Mouse (Mus musculus) frontal cortex, postnatal 10 days (tissue): ENCODE results near the gene Mab21l1.

Experiments used
- DNase-seq, 2 experiments: peaks; one replicate each; pipeline ENCODE4 v3.0.0; 2022; ENCODE audit warnings: low spot score in 2 of 2, mixed read lengths in 1 of 2

The Mab21l1 gene

GRCm38 (mm10) chr3:55782056-55782687 lies at the start of gene Mab21l1:
TSS of gene Mab21l1 (plus strand) at chr3:55782510.
- DNase-seq: no peak

GRCm38 (mm10) chr3:55733665-55734064 lies 48.6 kb upstream of the Mab21l1 start:
- no peak for DNase-seq

GRCm38 (mm10) chr3:55741428-55741827 lies 40.9 kb upstream of the Mab21l1 start:
- no peak for DNase-seq

- DNase-seq: no peak
Measured at GRCm38 (mm10) chr3:55742218-55742617, 40.1 kb upstream of the Mab21l1 start.

GRCm38 (mm10) chr3:55742654-55743053 lies 39.7 kb upstream of the Mab21l1 start:
- DNase-seq: no peak

- DNase-seq: no peak
Measured at GRCm38 (mm10) chr3:55743885-55744284, 38.4 kb upstream of the Mab21l1 start.

GRCm38 (mm10) chr3:55750445-55751065 lies 31.8 kb upstream of the Mab21l1 start:
- DNase-seq: no peak

- no peak for DNase-seq
Measured at GRCm38 (mm10) chr3:55751363-55751762, 30.9 kb upstream of the Mab21l1 start.

GRCm38 (mm10) chr3:55752558-55752957 lies 29.8 kb upstream of the Mab21l1 start:
- no peak for DNase-seq

GRCm38 (mm10) chr3:55753872-55754271 lies 28.4 kb upstream of the Mab21l1 start:
- DNase-seq: no peak

GRCm38 (mm10) chr3:55754981-55755608 lies 27.2 kb upstream of the Mab21l1 start:
- no peak for DNase-seq

- DNase-seq: no peak
Measured at GRCm38 (mm10) chr3:55755805-55756601, 26.3 kb upstream of the Mab21l1 start.

GRCm38 (mm10) chr3:55756602-55757190 lies 25.6 kb upstream of the Mab21l1 start:
- DNase-seq: no peak

GRCm38 (mm10) chr3:55758297-55758696 lies 24.0 kb upstream of the Mab21l1 start:
- DNase-seq: no peak

- DNase-seq: no peak
Measured at GRCm38 (mm10) chr3:55763591-55763990, 18.7 kb upstream of the Mab21l1 start.

- DNase-seq: no peak
Measured at GRCm38 (mm10) chr3:55768654-55769053, 13.7 kb upstream of the Mab21l1 start.

GRCm38 (mm10) chr3:55769308-55769707 lies 13.0 kb upstream of the Mab21l1 start:
- DNase-seq: no peak

GRCm38 (mm10) chr3:55774203-55774602 lies 8.1 kb upstream of the Mab21l1 start:
- no peak for DNase-seq

- DNase-seq: no peak
Measured at GRCm38 (mm10) chr3:55775245-55775644, 7.1 kb upstream of the Mab21l1 start.

GRCm38 (mm10) chr3:55775753-55776152 lies 6.6 kb upstream of the Mab21l1 start:
- no peak for DNase-seq

- DNase-seq: no peak
Measured at GRCm38 (mm10) chr3:55777501-55777900, 4.8 kb upstream of the Mab21l1 start.
